Mouse (Mus musculus) kidney, adult 2 months (tissue): ENCODE data around the gene E130208F15Rik. TPM values are rescaled to one million over a fixed set of nuclear protein-coding genes. Genes with fewer than 3 reads are reported as not detected.

Source experiments
- DNase-seq: peaks from one replicate; pipeline ENCODE4 v3.0.0; 2021
- H3K27ac ChIP-seq: fragments of 200-500 bp; 2 replicates; pipeline ENCODE4 v1.5.1; 2012; ENCODE audit warnings: low read depth, low read length, control low read depth, inconsistent platforms; ENCODE audit not compliant: insufficient read depth
- H3K27me3 ChIP-seq: fragments of 200-500 bp; replicated peaks from 2 replicates; pipeline ENCODE4 v1.6.1; 2012; ENCODE audit warnings: mild to moderate bottlenecking, moderate library complexity, low read length, inconsistent platforms; ENCODE audit not compliant: control insufficient read depth, insufficient read depth
- H3K36me3 ChIP-seq: fragments of 200-500 bp; 2 replicates; pipeline ENCODE4 v1.6.1; 2012; ENCODE audit warnings: mild to moderate bottlenecking, moderate library complexity, low read length, inconsistent platforms; ENCODE audit not compliant: control insufficient read depth, insufficient read depth
- H3K4me1 ChIP-seq: fragments of 200-500 bp; 2 replicates; pipeline ENCODE4 v1.6.1; 2011; ENCODE audit warnings: low read length; ENCODE audit not compliant: control insufficient read depth, insufficient read depth
- H3K4me3 ChIP-seq: fragments of 200-500 bp; 2 replicates; pipeline ENCODE4 v1.5.1; 2011; ENCODE audit warnings: mild to moderate bottlenecking, low read depth, low read length, control low read depth; ENCODE audit not compliant: insufficient read depth
- CTCF ChIP-seq: fragments of 200-500 bp; conservative IDR thresholded peaks from 2 replicates; pipeline ENCODE4 v1.5.1; 2011; ENCODE audit warnings: low read depth, mild to moderate bottlenecking, control low read depth, low read length, moderate library complexity, mixed read lengths; ENCODE audit not compliant: insufficient read depth, insufficient read length
- POLR2A ChIP-seq: fragments of 200-500 bp; IDR thresholded peaks from one replicate; pipeline ENCODE4 v1.6.1; 2011; ENCODE audit warnings: low read depth, low read length, control low read depth
- WGBS: fragments of 180-500 bp; shearing (Covaris S2); methylation state at CpG from one replicate; pipeline ENCODE4 v1.1.7; 2018; 5-methylcytosine and 5-hydroxymethylcytosine counted together
- polyA plus RNA-seq: library from polyadenylated mRNA; depleted of rRNA; stranded (reverse); fragments of >200 nt; gene quantifications from 2 replicates; pipeline ENCODE4 v1.2.3, GENCODE M21; 2012

The E130208F15Rik gene
- polyA plus RNA-seq, 1 experiment = 0.42 TPM

- Histone ChIP-seq H3K27me3 (no peaks in the 10 kb centered on the region), H3K4me1 (peaks cover 8% of the 10 kb centered on the region; the same call in 1 of the 2 replicates), H3K27ac (no peak overlapping the region), H3K36me3 (no peaks in the 10 kb centered on the region), H3K4me3 (no peak overlapping the region)
- TF ChIP-seq POLR2A (no peak), CTCF (no peak)
- peak; percentile 75 for DNase-seq
- 28% methylated on average over 15 of the region's 15 CpGs for WGBS
Observed at GRCm38 (mm10) chr7:30327140-30327539, 5.6 kb downstream of the E130208F15Rik start.

- no peak overlapping the region for H3K4me3 ChIP-seq
Observed at GRCm38 (mm10) chr7:30328379-30328778, 6.8 kb downstream of the E130208F15Rik start.

DNA sequence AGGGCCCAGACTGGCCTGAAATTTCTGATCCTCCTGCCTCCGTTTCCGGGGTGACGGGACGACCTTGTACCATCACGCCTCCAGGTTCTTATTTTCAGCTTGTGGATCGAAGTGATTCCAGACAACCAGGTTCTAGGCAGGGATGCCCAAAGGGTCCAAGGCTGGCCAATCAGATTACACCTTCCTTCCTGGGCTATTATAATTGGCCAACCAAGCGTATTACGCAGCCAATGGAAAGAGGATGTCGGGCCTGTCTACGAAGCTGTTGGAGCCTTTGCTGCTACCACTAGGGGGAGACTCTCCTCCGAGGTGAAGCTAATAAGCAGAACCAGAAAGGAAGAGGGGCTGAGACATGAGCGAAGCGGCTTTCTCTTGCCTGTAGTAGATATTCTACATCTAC is 10.3 kb downstream of the E130208F15Rik start:
- Histone ChIP-seq H3K27ac (no peak overlapping the region), H3K4me3 (no peak overlapping the region), H3K36me3 (no peaks in the 10 kb centered on the region), H3K27me3 (no peaks in the 10 kb centered on the region), H3K4me1 (0 out of 2 replicates have a peak, but pooled peaks cover 2% of the 10 kb centered on the region)
- TF ChIP-seq CTCF (peak; percentile 87), POLR2A (no peak)
- WGBS = 11% methylated on average over 13 of the region's 13 CpGs
- DNase-seq = peak; percentile 85

More at GRCm38 (mm10) chr7:30328379-30328778, 6.8 kb downstream of the E130208F15Rik start:
- Histone ChIP-seq H3K27ac (no peak overlapping the region), H3K4me1 (0 out of 2 replicates have a peak, but pooled peaks cover 2% of the 10 kb centered on the region), H3K27me3 (no peaks in the 10 kb centered on the region), H3K36me3 (no peaks in the 10 kb centered on the region)
- DNase-seq = no peak
- 56% methylated on average over 10 of the region's 10 CpGs for WGBS
- no peak for TF ChIP-seq POLR2A
- TF ChIP-seq CTCF = no peak

DNA sequence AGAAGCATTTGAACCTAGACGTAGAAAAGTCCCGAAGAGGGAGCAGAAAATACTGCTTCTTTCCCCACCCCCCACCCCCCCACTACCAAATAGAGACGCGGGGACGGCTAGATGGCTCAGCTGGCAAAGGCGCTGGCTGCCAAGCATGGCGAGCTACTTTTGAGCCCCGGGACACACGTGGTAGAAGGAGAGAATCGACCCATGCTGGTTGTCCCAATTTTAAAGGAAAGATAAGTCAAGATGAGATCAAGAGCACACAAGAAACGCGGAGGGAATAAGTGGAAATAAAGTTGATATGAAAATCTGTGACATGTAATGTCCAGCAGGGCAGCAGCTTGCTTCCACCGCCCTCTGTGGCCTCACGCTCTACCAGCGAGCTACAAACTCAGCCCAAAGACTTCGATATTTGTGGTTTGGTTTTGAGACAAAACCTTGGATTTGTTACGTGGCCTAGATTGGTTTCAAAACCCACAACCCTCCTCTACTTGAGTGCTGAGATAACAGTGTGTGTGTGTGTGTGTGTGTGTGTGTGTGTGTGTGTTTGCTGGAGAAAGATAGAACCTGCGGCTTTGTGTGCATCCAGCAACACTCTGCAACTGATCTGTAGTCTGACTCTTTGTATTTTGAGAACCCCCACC is 11.2 kb downstream of the E130208F15Rik start:
- no peak for TF ChIP-seq CTCF
- no peak for TF ChIP-seq POLR2A
- WGBS = 67% methylated on average over 18 of the region's 18 CpGs

GRCm38 (mm10) chr7:30333436-30333835 is 11.9 kb downstream of the E130208F15Rik start:
- TF ChIP-seq CTCF = no peak
- H3K4me1 ChIP-seq = no peaks in the 10 kb centered on the region
- H3K27ac ChIP-seq = no peak overlapping the region
- no peaks in the 10 kb centered on the region for H3K27me3 ChIP-seq
- no peak overlapping the region for H3K4me3 ChIP-seq
- peak; percentile 95 for DNase-seq
- 9% methylated on average over 4 of the region's 4 CpGs for WGBS
- no peaks in the 10 kb centered on the region for H3K36me3 ChIP-seq

More for the DNA sequence above, 11.2 kb downstream of the E130208F15Rik start:
- Histone ChIP-seq H3K36me3 (no peaks in the 10 kb centered on the region), H3K4me3 (no peak overlapping the region), H3K4me1 (no peaks in the 10 kb centered on the region), H3K27me3 (no peaks in the 10 kb centered on the region), H3K27ac (no peak overlapping the region)
- no peak for DNase-seq

DNA sequence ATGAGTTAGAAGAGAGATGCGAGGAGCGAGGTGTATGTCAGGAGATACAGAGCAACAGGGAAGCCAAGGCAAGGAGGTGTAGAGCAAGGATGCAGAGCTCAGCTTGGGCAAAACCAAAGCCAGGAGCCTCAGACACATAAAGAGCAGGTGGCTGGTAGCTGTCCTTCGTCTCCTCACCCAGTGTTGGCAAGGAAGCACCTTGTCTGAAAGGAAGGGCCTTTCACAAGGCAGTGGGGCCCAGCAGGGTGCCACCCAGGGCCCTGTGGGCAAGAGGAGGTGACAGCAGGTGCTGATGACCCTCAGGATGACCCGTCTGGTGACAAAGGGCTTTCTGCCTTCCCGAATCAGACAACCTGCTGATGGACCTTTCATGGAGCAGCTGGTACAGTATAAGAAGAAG is 13.0 kb downstream of the E130208F15Rik start:
- 81% methylated on average over 5 of the region's 5 CpGs for WGBS
- TF ChIP-seq CTCF (no peak), POLR2A (no peak)
- H3K36me3 ChIP-seq = no peaks in the 10 kb centered on the region

DNA sequence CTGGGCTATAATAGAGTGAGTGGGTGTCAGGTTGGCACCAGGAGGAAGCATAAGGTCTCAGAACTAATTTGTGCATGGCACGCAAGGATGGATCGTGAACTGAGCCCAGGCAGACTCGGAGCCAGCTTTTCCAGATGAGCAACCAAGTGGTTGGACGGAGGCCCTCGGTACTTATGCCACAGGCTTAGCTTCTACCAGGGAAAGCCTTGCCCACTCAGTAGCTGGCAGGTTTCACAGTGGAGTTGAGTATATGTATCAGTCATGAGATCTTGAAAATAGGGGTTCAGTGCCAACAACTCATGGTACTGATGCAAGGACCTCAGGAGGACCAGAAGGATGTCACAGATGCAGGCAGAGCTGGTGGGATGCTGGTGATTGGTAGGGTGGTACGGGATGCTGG is 14.1 kb downstream of the E130208F15Rik start:
- Histone ChIP-seq H3K36me3 (no peaks in the 10 kb centered on the region), H3K4me1 (no peaks in the 10 kb centered on the region), H3K27ac (no peak overlapping the region), H3K27me3 (no peaks in the 10 kb centered on the region), H3K4me3 (no peak overlapping the region)
- WGBS = 42% methylated on average over 6 of the region's 6 CpGs
- TF ChIP-seq POLR2A (no peak), CTCF (no peak)
- no peak for DNase-seq

More for the DNA sequence above, 13.0 kb downstream of the E130208F15Rik start:
- Histone ChIP-seq H3K4me1 (no peaks in the 10 kb centered on the region), H3K27ac (no peak overlapping the region), H3K27me3 (no peaks in the 10 kb centered on the region), H3K4me3 (no peak overlapping the region)
- no peak for DNase-seq

DNA sequence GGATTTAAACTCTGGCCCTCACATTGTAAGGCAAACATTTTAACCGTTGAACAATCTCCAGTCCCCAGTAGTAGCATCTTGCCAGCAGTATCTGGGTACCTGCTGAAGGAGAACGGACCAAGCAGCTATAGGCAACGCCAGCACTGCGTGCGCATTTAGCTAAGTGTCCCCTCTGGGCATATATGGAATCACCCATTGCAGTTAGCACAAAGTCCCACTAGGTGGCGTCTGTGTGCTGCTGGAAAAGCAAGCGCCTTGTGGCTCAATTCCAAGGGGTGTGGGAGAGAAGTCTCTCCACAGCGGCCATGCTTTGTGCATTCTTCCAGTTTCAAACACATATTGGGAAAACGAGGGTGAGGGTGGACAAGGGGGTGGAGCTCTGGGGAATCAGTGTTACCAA is 14.8 kb downstream of the E130208F15Rik start:
- peak; percentile 81 for DNase-seq
- Histone ChIP-seq H3K27me3 (no peaks in the 10 kb centered on the region), H3K36me3 (no peaks in the 10 kb centered on the region), H3K27ac (no peak overlapping the region), H3K4me3 (no peak overlapping the region), H3K4me1 (no peaks in the 10 kb centered on the region)
- 1% methylated on average over 9 of the region's 9 CpGs for WGBS
- no peak for TF ChIP-seq POLR2A
- TF ChIP-seq CTCF = peak; percentile 96
